Mouse (Mus musculus) gastrocnemius, adult 18-20 months (tissue): ENCODE results near the gene Nfia. TPM values are rescaled to one million over a fixed set of nuclear protein-coding genes. Genes with fewer than 3 reads are reported as not detected.

Experiments
- DNase-seq: peaks from one replicate; pipeline ENCODE4 v3.0.0; 2021; ENCODE audit warnings: low spot score
- total RNA-seq, 2 experiments: library from RNA; stranded (reverse); gene quantifications; 2 replicates each; pipeline ENCODE4 v1.2.3; 2021

Gene Nfia
- total RNA-seq, 2 experiments from 2014 or later = 56.3 to 56.9 TPM

DNA sequence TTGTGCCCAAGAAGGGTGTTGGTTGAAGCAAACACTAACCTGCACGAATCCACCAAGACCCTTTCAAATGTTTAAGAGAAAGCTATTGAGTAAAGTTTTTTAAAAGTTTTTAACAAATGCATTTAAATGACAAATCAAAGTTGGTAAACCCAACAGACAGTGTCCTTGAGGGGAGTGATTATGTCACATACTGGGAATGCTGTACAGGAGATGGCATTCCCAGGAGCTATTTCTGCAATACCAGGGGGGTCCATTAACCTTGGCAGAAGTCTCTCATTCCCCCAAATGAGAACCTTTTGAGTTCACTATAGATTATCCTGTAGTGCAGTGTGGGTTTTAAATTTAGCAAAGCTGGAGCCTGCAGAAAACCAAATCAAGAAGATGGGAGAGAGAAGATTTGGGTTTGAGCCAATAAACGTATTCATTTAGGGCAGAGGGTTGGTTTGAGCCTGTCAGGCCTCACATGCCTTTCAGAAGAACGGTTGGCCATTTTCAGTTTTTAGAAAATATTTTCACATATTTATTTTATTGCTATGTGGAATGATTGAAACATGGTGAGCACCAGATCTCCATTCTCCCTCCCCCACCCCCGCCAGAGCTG, 167.5 kb downstream of the Nfia start:
- no peak for DNase-seq

DNA sequence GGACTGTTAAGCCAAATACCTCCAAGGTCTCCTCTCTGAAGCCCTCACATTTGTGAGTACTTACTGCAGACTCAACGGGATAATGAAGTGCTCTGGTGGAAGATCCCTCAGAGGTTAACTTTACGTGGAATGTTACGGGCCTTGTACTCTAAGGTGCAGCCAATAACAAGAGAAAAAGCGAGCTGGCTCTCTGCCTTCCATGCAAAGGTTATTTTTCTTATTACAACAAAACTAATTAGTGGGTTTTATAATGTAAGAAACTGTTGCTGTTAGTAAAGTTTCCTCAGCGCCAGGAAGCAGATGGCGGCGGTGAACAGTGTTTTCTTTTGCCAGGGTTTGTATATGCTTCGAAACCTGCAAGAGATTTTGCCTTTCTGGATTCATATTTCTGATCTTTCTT, 169.1 kb downstream of the Nfia start:
- DNase-seq = no peak

DNA sequence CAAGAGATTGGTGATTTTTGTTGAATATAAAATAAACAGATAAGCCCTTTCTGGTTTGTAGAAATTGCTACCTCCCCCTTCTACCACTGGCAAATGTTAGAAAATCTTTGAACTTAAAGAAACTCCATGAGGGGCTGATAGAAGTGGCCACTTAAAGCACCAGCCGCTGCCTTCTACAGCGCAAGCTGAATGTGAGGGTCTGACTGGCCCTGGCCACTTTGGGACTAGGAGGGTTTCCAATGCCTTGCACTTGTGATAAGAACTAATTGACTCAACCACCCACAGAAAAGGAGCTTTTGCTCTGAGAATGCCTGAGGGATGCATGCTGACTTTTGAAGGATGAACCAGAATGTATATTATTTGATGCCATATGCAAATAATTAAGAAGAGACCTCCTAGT, 171.8 kb downstream of the Nfia start:
- DNase-seq = no peak

DNA sequence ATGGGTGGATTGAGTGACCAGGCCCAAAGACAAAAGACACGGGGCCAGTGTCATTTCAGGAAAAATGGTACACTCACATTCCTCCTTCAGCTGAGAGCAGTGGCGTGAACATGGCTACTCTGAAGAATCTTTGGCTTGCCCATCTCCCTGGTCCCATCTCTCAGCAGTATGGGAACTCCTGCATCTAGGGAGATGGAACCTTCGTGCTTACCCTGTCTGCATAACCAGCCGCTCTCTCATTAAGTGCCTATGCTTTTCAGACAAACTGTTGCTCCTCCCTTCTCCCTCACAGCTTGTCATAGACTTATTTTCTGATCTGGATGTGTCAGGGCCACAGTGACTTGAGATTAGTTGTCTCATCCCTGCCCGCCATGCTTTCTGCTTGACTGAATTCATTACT, 174.9 kb downstream of the Nfia start:
- DNase-seq = no peak

DNA sequence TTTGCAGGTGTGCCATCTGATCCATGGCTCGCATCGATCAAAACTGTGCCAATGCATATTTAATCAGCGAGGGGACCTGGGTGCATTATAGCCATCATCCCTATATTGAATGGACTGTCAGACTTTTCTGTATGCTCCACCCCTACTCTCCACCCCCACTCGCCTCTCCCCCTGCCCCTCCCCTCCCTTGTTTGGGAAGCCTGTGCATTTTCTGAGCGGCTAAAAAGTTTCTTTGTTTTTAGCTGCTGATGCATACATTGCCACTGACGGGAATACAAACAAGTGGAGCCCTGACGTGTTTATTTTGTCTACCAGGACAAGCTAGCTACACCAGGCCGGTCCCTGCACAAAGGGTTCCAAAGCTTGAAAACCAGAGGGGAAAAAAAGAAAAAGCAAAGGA, 175.7 kb downstream of the Nfia start:
- DNase-seq = no peak

DNA sequence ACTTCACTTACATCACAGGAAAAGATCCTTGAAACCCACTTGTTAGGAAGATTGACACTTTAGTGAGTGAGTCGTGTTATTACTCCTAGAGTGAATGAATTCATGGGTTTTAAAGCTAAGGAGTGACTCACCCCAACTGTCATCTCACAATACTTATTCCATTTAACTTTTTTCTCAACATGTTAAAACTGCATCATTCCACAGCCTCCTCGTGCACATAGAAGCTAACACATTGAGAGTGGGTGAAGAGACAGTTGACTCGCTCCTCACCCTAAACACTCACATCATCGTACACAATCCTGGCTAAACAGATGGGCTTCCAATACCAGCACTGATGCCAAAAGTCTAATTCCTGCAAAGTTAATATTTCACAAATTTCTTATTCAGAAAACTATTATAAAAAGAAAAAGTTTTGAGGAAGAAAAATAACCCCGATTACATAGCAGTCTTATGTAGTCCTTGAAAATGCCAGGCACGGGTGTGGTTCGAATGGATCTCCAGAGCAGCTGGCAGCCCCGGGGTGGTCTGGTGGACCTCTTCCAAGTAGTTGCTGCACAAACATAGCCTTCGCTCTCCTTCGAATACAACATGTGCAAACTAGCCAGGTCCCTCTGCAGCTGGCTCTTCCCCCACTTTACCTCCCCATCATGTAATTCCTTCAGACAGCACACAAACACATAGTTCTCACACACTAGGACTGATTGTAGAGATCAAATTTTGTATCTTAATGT, 178.0 kb downstream of the Nfia start:
- no peak for DNase-seq

DNA sequence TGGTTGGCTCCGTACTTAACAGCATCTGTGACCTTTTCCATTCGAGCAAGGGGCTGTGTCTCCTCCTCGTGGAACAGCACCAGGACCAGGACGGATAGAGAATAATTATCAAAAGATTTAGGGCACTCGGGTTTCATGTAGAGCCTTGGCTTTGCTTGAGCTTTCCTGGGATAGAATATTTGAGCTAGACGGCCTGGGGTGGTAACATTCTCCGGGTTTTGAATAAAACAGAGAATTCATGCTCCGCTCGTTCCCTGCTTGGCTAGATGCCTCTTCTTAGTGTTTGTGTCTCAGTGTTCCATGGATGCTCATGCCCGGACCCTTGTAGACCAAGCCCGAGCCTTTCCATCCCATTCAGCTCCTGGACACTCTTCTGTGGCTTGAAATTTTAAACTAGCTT, 181.4 kb downstream of the Nfia start:
- no peak for DNase-seq

DNA sequence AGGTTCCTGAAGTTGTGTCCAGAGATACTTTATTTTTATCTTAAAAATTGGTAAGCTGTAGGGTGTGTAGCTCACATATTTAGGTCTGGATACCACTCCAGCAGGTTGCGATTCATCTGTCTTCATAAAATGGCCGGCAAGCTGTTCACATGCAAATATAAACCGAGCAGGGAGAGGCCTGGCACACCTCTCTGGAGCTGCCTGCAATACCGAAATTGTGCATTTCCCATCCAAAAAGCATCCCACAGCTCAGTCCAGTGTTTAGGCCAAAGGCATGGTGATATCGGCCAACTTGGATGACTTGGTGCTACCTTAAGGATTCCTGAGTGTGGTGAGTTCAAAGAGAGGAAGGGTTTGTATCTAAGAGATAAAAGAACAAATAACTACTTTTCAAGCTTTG, 185.6 kb downstream of the Nfia start:
- no peak for DNase-seq

DNA sequence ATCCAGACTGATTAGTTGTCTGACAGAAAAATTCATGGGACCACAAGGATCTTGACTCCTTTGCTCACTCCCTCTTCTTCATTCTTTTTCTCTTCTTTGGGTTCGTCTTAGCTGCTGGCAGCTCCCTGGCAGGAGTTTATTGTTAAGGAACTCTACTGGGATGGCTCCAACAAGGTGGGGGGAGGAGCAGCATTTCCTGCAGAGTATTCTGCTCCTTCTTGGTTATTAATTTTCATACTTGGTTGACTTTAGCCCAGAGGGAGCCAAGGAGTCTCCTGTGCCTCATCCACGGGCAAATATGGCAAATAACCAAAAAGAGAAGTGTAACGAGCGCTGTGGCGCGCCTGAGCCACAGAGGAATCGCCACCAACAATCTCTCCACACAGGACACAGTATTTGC, 190.3 kb downstream of the Nfia start:
- DNase-seq = no peak

DNA sequence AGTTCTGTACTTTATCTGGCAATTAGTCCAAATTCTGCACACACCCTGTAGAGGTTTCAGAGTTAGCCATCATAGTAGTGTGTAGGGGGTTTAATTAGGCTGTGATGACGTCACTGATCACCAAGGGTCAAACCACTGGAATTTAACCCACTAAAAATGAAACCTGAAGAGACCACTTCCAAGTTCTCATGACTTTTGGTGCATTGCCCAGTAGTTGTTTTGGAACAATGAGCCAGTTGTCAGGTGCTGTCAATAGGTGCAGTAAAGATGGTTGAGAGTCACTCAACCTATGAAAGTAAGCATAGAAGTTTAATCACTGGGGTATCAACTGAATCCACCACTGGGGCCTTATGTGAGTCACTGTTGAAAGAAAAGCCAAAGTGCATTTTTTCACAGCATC, 191.4 kb downstream of the Nfia start:
- no peak for DNase-seq

DNA sequence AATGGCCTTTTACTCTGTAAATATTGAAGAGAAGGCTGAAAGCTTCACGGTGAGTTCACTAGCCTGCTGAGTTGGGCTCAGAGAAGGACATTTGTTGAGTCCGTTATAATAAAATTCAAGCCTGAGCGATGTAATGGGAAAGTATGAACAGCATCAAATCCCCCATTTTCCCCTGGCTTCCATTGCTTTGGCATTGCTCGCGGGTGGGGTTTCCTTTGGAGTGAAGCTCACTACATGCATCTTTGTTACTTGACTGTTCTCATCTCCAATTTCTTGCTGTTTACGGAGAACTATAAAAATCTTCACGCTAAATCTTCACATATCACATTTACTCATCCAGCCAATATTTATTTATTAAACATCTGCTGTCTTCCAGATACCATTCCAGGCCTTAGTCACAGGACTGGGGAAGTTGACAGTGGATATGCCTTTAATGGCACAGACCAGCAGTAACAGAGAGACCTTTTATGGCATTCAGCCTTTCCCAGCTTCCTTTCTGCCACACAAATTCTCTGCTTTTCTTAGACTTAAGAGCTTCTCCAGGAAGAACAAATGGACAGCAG, 196.3 kb downstream of the Nfia start:
- no peak for DNase-seq

DNA sequence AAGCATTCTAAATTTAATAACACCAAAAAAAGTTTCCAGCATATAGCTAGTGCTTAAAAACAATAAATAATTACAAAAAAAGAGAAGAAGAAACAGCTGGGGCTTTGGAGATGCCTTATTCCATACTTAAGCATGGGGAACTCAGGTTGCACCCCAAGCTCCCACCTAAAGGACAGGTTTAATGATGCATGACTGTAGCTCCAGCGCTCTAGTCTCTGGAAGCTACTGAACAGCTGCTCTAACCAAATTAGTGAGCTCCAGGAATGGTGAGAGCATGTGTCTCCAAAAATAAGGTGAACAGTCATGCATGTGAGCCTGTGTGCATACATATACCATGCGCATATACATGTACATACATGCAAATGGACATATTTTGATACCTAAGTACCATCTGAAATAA, 200.5 kb downstream of the Nfia start:
- DNase-seq = no peak

DNA sequence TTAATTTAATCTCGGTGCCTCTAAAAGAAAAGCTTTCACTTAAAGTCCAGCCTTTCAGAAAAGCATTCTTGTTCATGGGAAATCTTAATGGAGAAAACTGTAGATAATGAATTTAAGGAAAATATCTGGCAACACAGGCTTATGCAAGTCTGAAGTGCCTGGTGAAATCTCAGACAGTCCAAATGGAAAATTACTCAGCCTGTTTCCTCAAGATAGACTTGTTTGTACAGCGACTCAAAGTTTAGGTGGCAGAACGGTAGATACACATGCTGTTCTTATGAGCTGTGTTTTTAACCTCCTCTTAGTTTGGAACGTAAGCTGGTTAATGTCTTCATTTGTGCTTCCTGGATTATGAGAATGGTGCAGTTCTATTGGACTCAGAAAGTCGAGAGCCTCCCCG, 201.5 kb downstream of the Nfia start:
- no peak for DNase-seq

DNA sequence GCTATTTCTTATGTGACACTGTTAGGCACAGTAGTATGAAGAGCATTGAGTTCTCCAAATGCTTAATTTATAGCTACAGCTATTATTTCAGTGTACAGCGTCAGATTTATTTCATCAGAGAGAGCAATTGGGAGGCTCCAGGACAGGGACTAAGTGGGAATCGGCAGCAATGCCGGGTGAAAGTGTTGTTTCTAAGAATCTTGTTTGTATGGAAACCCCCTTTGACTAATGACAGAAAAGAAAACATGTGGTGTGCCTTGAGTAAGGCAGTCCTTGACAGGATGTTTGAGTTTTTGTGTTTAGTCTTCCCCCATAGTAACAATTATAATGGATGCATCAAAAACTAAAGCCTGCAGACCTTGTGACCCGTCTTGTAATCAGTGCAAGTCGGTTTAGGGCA, 204.4 kb downstream of the Nfia start:
- no peak for DNase-seq

DNA sequence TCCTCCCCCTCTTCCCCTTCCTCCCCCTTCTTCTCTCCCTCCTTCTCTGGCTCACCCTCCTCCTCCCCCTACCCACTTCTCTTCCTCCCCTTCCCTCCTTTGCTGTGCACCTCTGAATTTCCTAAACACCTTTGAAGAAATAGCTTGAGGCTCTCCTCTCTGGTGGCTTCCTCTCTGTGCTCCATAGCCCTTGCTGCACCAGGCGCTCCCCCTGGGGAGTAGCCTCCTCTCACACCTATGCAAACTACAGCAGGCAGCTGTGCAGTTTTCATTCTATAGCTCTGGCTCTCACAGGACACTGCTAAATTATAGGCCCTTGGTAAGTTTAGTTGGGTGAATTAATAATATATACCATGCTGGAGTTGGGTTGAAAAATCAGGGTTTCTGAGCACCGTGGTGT, 211.8 kb downstream of the Nfia start:
- DNase-seq = no peak

DNA sequence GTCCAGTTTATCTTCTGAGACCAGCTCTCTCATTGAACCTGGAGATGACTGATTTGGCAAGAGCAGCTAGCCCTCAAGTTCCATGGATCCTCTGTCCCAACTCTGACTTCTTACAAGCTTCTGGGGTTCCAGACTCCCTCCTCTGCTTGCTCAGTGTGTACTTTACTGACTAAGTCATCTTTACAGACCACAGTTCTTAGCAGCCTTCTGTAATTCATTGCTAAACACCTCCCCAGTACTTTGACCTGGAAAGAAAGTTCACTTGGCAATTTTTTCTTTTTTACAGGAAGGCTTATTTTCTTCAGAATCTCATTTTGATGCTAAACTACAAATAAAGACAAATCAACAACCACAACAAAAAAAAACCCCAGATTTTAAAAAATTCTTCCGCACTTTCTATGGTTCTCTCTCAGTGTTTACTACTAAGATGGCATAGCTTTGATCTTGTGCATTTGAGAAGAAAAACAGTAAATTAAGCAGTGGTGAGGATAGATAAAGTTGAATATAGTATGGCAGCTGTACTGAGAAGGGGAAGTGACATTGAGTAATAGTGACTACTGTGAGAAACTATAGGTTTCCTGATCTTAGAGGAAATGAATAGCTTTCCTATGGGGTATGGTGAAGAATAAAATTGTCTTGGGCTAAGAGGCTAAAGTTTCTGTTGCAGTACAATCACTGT, 213.7 kb downstream of the Nfia start:
- DNase-seq = no peak

DNA sequence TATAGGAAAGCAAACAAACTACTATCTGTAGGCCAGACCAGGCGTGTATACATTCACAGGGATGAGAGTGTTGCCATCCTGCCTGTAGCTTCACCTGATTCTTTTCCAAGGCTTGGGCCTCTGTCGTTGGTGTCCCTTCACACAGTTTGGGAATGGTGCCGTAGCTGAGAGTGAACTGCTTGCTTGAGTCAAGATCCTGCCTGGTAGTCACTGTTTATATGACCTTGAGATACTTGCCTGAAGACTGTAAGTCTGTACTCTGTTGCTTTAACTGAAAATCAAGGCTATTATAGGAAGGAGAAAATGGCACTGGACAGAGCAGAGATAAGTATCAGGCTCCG, 214.2 kb downstream of the Nfia start:
- DNase-seq = no peak

DNA sequence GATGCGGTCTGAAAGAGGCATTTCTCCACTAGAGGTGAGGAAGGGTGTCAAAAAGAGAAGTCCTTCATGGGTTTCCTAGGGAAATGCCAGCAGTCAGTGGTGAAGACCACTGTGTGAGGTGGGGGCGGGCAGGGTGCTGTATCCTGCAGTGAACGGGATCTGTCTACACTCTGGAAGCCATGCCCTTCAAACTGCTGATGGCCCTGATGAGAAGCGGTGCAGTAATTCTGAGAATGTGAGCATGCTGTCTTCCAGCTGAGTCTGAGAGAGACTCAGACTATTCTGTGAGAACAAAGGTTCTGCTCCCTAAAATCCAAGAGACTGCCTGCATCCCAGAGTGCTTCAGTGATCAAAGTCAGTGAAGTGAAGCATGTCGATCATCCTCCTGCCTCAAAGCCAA, 216.2 kb downstream of the Nfia start:
- DNase-seq = no peak

DNA sequence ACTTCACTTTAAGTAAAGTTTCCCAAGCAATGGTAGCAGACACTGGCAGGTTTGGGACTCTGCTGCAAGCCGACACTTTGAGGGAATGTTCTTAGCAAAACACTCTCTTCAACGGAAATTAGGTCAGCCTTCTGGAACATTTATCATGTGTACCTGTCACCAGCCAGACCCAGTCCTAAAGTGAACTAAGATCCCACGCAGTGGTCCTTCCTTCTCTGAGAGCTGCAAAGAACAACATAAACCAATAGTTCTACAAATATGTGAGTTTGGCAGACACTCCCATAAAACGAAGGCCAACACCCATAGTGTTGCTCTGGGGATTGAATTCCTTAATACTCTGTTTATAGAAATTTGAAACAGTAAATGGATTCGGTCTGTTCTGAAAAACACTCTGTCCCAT, 217.9 kb downstream of the Nfia start:
- DNase-seq = peak; percentile 60

DNA sequence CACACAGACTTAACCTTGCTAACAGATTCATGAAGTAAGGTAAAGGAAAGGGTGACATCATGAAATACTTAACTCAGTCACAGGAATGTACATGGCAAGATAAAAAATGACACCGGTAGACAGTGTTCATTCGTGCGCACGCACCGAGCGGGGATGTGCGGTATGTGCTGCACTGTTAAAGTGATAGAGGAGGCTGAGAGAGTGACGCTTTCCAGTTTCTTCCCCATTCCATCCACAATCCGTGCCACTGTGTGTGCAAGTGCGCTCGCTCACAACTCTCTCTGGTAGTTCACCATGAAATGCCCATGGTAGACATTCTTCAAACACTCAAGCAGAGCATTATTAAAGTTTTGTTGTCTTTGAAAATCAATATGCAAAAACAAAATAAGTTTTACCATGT, 218.9 kb downstream of the Nfia start:
- DNase-seq = no peak

DNA sequence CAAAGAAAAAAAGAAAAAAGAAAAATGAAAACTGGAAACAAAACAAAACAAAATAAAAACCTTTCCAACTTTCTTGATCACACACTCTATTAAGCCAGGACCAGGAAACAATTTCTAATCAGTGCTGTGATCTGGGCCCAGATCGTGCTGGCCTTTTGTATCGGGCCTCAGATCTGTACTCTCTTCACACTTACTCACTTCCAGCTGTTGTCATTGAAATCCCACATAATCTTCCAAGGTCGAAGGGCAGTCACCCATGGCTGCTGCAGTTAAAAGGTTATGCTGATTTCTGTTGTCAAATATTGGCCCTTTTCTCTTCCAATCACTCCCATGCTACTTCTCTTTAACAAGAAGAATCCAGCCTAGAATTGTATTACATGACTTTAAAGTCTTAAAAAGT, 219.3 kb downstream of the Nfia start:
- no peak for DNase-seq

DNA sequence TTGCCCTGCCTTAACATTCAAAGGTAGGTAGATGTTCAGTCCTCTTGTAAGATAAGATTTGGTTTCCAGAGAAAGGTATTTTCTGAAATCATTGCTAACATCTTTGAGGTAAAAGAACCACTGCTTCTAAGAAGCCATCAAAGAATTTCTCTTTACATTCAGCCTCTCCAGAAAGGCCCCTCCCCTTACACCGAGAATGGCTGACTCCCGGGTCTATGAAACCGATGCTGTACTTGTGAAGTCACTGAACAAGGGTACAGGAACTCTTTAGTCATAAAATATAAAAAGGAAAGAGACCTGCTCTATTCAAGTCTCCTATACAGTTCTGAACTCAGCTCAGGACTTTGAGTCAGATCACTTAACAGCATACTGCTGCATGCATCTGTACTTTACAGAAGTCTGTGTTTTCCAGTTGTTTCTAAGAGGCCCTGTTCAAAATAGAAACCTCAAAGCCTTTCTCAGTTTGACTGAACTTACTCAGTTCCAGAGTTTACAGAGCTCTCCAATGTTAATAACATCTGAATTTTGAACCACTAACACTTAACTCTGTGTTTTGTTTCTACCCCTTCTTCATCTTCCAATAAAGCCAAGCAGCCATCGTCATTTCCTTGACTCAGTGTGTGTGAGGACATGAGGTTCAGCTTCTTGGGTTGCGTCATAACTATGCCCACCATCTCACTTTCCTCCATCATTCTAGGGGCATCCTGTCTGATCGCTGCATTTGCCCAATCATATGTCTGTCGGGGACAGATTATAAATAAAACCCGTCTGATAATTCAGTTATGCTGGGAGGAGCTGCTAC, 223.6 kb downstream of the Nfia start:
- no peak for DNase-seq
